Mouse (Mus musculus): Measurements from ENCODE around the gene Atrip.

GRCm38 (mm10) chr9:109118106-109118505 is 44.2 kb upstream of the Atrip start:
- no peak for TF ChIP-seq POLR2A (IDR thresholded peaks at IDR 0.05; ENCODE audit: borderline replicate concordance, extremely low read depth, low read depth, low read length)
- TF ChIP-seq CTCF (IDR thresholded peaks at IDR 0.05; ENCODE audit: insufficient read depth, low read length) = no peak
